Mouse (Mus musculus): ENCODE measurements around the gene Mrrf. TPM values are rescaled to one million over a fixed set of nuclear protein-coding genes. Genes with fewer than 3 reads are reported as not detected.

Gene Mrrf
- total RNA-seq, 2 experiments from 2014 or later = 18.0 to 18.1 TPM

DNA sequence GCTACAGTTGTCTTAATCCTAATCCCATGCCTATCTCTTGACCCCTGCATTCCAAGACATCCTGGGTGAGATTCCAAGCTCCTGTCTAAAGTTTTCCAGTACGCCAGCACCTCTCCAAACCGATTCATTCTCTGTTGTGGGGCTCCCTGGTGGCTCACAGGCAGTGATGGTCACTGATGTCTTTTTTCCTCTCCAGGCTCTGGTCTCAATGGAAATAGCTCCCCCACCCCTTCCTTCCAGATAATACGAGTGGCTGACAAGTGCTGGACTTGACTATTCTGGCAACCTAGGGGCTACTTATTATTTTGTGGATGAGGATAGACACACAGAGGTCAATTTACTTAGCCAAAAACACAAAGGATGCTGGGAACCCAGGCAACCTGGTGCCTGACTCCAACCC lies 60.8 kb downstream of the Mrrf start:
- DNase-seq (ENCODE audit: low spot score in 2 of 2) = no peak
- intact Hi-C loops (cut with DNase I) = no loop called here

DNA sequence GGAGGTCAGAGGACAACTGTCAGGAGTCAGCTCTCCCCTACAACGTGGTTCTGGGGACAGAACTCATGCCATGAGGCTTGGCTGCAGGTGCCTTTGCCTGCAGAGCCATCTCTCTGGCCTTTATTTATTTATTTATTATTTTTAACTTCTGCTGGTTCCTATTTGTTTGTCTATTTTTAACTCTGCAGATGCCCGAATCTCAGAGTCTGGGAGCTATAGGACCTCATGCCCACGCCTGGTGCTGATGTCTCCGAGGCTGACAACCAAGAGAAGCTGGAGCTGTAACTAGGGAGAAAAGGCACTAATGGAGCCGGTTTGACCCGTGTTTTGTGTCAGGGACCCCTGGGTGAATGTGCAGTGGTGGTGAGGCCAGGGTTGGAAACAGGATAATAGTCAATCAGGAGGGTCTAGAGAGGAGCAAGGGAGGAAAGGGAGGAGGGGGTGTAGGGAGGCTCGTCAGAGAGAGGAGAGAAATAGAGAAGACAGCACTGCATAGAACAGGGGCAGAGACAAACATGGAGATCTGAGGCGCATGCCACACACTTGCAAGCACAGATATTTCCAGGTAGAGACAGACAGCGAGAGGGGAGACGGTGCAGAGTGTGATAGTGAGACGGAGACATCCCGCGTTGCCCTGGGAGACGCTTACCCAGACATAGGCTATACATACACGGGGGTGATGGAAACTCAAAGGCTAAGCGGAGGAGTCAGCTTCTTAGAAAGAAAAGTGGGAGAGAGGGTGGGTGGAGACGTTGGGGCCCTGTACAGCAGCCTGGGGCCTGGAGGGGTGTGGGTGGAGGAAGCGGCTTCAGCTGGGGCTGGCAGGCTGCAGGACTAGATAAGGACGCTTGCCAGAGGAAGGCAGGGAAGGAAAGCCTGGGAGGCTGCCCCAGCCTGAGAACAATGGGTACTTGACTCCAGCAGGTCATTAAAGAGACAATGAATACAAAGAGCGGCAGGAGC lies 62.0 kb downstream of the Mrrf start:
- peak; percentile 73 to 75 for DNase-seq (ENCODE audit: low spot score in 2 of 2)
- intact Hi-C loops (cut with DNase I) = loop anchor here (1.0 kb wide), 1 partner anchor 62 kb away; the partner anchor contains the start of genes Mrrf and Rbm18

DNA sequence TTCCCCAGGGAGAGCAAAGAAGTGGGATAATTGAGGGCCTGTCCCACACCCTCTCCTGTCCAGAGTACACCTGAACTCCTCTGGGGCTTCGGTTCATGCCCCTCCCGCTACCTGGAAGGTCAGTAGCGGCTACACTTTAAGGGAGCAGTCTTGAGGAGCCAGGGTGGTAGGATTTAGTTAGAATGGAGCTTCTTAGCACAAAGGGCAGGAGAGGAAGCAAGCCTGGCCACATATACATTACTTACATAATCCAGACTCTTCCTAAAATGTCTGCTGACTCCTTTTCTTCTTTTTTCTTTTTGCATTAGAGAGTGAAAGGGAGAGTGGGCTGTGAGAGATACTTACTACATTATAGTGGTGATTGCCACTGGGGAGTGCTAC lies 62.7 kb downstream of the Mrrf start:
- no peak for DNase-seq (ENCODE audit: low spot score in 2 of 2)
- intact Hi-C loops (cut with DNase I) = loop anchor here (1.0 kb wide), 1 partner anchor 63 kb away; the partner anchor contains the start of genes Mrrf and Rbm18

DNA sequence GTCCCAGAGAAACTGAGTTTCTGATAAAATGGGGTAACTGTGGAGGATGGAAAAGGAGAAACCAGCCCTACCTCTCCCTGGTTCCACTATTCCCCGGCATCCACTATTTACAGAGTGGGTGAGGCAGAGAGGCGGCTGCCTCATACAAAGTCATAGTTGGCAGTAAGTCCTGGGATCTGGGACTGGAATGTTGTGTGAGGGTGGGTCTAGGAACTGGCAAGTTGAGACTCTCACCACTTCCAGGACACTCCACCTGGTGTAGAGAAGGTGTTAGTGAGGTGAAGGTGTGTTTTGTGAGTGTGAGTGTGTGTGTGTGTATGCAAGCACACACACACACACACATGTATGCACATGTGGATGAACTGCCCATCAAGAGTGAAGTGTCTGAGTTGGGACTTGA lies 64.6 kb downstream of the Mrrf start:
- intact Hi-C loops (cut with DNase I) = no loop called here

DNA sequence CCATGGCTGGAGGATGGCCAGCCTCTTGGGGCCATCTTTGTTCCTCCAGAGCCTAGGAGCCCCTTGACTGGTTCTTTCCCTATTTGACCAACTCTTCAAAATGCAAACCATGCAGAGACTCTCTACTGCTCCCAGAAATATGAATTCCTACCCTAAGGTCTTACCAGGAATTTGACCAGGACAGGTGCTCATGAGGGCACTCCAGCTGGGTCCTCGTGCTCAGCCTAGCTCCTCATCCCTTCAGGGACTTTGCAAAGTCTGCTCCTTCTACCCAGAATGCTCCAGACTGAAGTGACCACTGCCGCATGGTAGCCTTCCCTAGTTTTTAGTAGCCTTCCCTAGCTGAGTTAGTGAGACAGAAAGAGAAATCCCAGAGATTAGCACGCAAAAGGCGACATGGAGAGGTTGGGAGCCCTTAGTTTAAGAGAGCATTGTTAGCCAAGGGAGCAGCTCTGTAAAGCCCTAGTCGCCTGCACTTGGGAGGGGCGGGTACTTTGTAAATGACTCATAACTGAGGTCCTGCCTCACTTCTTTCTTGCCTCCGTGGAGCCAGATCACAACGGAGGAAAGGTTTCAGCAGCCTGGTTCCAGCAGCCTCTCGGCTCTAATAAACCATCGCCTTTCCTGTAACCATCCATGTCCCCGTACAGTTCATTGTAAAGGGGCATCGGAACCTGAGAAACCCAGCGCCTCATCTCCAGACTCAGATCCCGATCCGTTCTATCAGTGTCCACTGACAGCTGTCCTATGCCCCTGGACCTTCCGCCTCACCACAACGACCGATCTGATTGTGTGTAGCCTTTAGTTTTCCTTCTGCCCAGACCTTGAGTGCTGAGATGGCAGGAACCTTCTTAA lies 65.8 kb downstream of the Mrrf start:
- no peak for DNase-seq (ENCODE audit: low spot score in 2 of 2)
- intact Hi-C loops (cut with DNase I) = no loop called here

More for the DNA sequence above, 64.6 kb downstream of the Mrrf start:
- DNase-seq (ENCODE audit: low spot score in 2 of 2) = no peak

DNA sequence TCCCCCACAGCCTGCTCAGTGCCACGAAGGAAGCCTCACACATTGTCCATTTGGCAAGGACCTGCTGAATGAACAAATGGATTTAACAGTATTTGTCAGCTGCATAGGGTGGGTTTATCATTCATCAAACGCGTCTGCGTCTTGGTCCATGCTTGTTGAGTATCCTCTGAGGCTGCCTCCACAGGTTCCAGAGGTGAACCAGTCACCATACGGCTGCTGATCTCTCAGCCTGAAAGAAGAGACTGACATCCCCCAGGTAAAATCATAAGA lies 66.4 kb downstream of the Mrrf start:
- intact Hi-C loops (cut with DNase I) = no loop called here
- no peak for DNase-seq (ENCODE audit: low spot score in 2 of 2)

DNA sequence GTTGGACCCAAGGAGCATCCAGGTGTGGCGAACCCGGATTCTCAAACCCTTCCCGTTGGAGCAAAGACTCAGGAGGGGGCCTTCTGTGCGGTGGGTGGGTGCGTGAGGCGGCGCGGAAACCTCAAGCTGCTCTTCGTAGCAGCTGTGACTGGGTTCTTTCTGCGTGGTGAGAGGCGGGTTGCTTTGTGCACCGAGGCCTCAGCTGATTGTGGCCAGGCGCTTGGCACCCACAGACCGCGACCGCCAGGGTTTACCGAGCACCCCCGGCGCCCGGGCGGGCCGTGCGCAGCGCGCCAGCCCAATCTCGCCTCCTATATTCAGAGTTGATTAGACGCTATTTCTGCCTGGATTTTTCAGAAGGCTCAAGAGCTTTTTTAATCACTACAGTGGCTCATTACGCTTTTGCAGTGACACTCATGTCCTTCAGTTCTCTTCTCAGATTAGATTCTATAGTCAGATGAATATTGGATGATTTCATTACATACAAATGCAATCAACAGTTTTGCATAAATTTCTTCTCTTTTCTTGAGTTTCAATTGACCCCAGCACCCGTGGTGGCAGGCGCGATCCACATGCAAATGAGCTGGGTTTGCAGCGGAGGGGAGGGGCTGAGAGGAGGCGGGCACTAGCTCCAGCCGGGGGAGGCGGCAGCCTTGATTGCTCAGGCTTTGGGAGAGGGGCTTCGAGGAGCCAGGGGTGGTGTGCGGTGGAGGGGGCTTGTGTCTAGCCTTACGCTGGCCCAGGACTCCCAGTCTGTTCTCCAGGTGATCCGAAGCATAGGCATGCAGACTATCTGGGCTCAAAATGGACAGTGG lies 67.0 kb downstream of the Mrrf start:
- peak; percentile 45 to 64 for DNase-seq (ENCODE audit: low spot score in 2 of 2)
- intact Hi-C loops (cut with DNase I) = no loop called here

DNA sequence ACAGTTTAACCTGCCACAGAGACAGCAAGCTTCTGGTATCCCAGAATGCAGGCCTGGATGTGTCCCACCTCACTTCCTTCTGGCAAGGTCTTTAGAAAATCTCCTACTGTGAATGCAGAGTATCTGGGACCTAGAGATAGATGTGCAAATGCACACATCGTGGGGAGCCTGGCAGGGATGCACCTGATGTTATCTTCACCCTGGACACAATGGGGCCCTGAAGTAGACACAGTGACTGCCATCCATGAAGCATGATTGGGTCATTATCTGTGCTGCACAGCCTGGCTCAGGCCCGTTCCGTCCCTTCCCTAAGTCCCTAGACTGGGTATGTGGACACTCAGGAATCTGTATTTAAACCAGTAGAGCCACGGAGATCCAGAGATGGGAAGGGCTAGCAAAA lies 68.4 kb downstream of the Mrrf start:
- no peak for DNase-seq (ENCODE audit: low spot score in 2 of 2)
- intact Hi-C loops (cut with DNase I) = no loop called here

DNA sequence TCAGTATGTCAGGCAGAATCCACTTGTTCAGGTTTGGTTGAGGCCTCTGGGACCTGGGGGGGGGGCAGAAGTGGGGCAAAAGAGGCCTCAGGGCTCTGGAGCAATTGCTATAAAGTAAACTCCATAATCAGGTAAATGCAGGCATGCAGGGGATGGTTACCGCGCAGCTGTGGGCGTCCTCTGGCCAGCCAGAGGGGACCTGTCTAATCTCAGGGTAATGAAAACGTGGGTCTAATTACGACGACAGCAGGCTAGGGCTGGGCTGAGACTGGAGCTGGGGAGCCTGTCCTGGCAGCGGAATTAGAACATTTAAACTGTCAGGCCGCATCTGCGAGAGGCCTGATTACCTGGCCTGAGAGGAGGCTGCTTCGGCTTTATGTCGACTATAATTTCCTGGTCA lies 70.9 kb downstream of the Mrrf start:
- no peak for DNase-seq (ENCODE audit: low spot score in 2 of 2)
- intact Hi-C loops (cut with DNase I) = loop anchor here (5.0 kb wide), 1 partner anchor 220 kb away; no protein-coding TSS in a partner anchor

DNA sequence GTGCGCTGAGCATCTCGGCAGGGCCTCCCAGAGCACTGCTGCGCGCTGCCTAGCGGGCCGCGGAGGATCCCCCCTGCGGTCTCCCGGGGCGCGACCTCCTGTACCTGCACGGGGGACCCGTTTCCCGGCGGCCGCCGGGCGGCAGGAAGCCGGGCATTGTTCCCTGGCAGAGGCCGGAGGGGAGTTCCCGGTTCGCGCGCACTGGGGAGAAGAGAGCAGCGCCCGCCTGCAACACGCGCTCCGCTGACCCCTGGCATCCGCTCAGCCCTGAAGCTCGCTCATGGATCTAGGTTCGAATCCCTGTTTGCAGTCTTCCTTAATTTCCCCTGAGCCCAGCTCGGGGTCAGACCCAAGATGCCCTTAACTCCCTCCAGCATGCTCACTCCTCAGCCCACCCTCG lies 74.6 kb downstream of the Mrrf start:
- intact Hi-C loops (cut with DNase I) = no loop called here

DNA sequence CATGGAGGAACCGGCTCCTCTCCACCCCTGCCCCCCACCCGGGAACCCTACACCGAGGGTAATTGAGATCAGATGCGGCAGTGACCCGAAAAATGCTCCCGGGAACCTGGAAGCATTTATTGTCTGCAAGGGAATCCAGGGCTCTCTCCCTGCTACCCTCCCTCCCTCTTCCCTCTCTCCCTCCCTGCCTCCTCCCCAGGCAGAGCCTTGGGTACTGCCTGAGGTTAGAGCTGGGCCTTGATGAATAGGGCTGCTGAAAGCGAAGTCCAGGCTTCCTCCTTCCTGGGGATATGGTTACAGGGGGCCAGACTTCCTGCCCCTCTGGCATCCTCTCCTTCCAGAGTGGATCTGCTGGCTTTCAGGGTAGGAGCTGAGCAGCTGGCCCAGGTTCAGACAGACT lies 75.6 kb downstream of the Mrrf start:
- no peak for DNase-seq (ENCODE audit: low spot score in 2 of 2)

More for the DNA sequence above, 74.6 kb downstream of the Mrrf start:
- DNase-seq (ENCODE audit: low spot score in 2 of 2) = no peak

DNA sequence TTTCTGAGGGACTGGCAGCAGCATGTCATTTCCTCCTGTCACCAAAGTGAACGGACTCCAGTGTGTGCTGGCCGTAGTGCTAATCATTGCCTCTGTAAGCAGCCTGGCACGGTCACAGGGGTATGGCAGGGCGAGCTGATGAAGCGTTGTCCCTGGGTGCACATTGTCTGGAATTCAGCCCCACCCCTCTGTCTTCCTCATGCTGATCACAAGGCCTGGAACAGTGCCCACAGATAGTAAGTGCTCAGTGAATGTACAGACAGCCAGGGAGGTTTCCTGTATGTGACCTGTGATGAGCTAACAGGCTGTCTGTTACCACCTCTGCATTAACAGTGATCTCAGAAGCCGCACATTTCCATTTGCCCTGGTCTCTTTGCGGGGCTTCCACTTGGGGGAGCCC lies 76.9 kb downstream of the Mrrf start:
- DNase-seq (ENCODE audit: low spot score in 2 of 2) = no peak
- intact Hi-C loops (cut with DNase I) = no loop called here

More for the DNA sequence above, 75.6 kb downstream of the Mrrf start:
- intact Hi-C loops (cut with DNase I) = no loop called here

DNA sequence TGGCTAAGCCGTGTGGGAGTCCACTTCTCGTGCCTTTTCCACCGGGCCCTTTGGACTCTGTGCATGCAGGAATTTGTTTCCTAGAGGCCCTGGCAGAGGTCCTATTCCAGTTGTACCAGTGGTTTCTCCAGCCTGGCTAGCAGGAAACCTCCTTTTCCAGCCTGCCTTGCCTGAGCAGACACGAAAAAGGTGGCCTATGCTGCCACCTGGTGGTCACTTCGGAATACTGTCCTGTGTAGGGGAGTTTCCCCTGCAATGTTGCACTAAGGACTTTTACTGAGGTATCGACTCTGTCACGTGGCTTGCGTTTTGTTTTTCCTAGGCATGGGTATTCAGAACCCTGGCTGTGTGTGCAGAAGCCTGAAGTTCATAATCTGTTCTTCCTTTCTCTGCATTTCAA lies 77.8 kb downstream of the Mrrf start:
- DNase-seq (ENCODE audit: low spot score in 2 of 2) = peak; percentile 83 to 85
- intact Hi-C loops (cut with DNase I) = loop anchor here (1.0 kb wide), 2 partner anchors 62 to 205 kb away; no protein-coding TSS in a partner anchor

DNA sequence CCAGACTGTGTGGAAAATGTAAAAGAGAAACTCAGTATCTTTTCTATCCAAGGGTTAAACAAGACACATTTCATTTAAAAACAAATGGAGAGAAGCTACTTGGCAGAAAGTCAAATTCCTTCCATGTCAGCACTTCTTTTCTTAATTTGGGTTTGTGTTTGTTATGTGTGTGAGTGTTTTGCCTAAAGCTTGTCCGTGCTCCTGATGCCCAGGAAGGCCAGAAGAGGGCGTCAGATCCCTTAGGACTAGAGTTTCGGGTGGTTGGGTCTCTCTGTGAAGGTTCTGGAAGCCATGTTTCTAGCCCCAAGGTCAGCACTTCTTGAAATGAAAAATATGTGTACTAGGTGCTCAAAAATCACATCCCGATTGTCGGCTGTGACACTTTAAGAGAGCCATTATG lies 78.2 kb downstream of the Mrrf start:
- intact Hi-C loops (cut with DNase I) = loop anchor here (1.0 kb wide), 2 partner anchors 62 to 205 kb away; no protein-coding TSS in a partner anchor
- DNase-seq (ENCODE audit: low spot score in 2 of 2) = no peak

DNA sequence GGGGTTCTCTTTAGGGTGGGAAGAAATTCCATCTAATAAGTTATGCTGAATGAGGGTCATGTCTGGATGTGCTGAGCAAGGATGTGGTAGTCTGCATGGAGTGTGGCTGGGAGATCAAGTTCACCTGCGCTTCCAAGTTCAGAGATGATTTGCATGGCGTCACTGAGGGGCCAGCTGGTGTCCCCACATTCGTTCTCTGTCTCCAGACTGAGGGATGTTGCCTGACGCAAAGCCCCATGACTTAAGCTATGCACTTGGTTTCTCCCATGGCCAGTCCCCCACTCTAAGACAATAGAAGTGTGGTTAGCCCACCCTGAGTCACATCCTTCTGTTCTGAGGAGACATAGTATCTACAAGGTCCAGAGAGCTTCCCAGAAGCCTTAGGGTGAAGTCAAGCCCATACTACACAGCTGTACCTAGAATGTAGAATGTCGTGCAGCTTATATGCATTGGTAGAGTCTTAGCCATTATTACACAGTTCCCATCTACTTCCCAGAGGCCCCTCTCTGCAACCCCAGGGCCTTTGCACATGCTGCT lies 79.1 kb downstream of the Mrrf start:
- no peak for DNase-seq (ENCODE audit: low spot score in 2 of 2)
- intact Hi-C loops (cut with DNase I) = no loop called here

DNA sequence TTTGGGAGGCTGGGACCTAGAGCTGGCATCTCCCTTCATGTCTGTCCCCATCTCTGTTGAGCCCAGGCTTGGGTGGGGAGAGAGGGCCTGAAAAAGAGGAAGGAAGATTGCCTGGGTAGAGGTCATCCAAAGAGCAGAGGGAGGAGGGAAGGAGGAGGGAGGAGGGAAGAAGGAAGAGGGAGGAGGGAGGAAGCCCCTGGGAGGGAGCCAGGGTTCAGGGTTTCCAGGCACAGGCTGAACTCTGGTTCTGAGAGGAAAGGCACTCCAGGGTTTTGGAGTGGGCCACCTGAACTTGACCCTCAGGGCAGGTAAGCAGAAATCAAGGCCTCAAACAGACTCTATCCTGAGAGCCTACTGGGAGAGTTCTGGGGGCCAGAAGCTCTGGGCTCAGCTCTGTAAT lies 80.4 kb downstream of the Mrrf start:
- intact Hi-C loops (cut with DNase I) = no loop called here
- no peak for DNase-seq (ENCODE audit: low spot score in 2 of 2)

DNA sequence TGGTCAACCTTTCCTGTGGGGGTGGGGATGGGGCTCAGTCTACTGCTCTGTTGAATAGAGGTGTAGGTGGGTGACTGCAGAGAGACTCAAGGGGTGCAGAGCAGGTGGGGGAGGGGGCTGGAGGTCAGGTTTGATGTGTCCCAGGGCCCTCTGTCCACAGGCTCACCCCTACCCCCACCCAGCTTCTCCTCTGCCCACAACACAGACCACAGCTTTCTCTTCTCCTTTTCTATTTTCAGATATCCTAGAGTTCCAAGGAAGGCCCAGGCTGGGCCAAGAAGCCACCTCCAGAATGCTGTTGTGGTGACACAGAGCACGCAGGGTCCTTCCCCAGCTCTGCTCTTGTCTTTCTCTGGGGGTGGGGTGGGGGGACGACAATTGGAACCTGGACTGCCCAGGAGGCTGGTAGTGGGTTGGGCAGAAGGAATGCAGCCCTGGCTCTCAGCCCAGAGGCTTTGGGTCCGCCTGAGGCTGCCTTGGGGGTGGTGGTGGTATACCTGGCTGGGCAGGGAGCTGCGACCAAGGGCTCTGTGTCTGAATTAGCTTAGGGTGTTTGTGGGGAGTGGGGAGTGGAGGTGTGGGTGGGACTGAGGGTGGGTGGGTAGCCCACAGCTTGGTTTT lies 80.9 kb downstream of the Mrrf start:
- no peak for DNase-seq (ENCODE audit: low spot score in 2 of 2)
- intact Hi-C loops (cut with DNase I) = no loop called here

DNA sequence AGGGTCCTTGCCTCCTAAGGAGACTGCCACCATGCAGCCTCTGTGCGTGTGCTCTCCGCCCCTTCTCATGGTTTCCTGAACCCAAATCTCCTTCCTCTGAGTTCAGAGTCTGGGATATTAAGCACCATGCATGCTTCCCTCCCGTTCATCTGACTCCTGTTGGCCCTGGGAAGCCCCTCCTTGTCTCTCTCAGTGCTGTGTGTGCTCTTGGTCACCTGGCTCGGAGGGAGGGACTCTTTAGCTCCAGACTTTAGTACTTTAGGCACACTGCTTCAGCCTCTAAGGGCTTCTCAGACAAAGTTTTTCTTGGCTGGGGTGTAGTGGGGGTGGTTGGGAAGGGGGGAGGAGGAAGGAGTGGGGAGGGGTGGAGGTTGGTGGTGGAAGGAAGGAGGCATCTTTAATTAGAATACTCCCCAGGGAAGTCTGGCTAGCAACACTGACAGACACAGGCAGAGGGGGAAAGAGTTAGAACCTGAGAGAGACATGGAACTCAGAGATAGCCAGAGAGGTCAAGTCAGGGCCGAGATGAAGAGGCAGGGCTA lies 81.6 kb downstream of the Mrrf start:
- DNase-seq (ENCODE audit: low spot score in 2 of 2) = no peak
- intact Hi-C loops (cut with DNase I) = no loop called here

DNA sequence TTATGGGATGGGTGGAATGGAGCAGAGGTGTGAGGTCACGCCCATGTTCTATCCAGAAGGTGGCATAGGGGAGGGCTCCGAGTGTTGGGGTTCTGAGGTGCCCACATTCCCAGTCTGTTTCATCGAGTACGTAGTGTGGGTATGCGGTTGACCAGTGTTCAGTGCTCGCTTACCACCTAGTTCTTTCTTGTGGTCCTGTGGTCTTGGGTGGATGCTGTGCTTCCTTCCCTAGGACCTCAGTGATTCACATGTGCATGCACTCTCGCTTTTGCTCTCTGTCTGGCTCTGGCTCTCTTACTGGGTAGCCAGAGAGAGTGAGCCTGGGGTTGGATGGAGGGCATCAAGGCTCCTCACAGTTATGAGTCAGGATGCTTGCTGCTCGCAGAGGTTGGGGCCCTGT lies 83.9 kb downstream of the Mrrf start:
- intact Hi-C loops (cut with DNase I) = no loop called here
- DNase-seq (ENCODE audit: low spot score in 2 of 2) = no peak
